Mouse (Mus musculus) erythroblast, adult 5-6 weeks (primary cell): ENCODE data around the gene Kif1b. TPM values are rescaled to one million over a fixed set of nuclear protein-coding genes. Genes with fewer than 3 reads are reported as not detected.

Experiments
- total RNA-seq, 2 experiments: library from RNA; stranded (forward) in 1 of 2; stranded (reverse) in 1 of 2; fragments of 150-400 nt in 1 of 2; fragments of 200-764, 138-1000 nt in 1 of 2; gene quantifications; 2 replicates each; pipeline versions ENCODE4 v1.2.3 to v1.2.4; 2015 to 2017; ENCODE audit warnings: low replicate concordance in 2 of 2

The Kif1b gene
- total RNA-seq, 2 experiments from 2014 or later, result 7.2 to 10.0 TPM

Other genes starting within 250 kb of the Kif1b start
- gene Pex14, start 207.8 kb downstream of the Kif1b start, total RNA-seq (2015; ENCODE audit: low replicate concordance), result 1.9 and 6.3 TPM in 2 replicates
- gene Pex14, start 207.8 kb downstream of the Kif1b start, total RNA-seq (2017; ENCODE audit: low replicate concordance), result 3.2 and 5.6 TPM in 2 replicates
- gene Dffa, start 203.5 kb downstream of the Kif1b start, total RNA-seq (2015; ENCODE audit: low replicate concordance), result 4.8 and 9.4 TPM in 2 replicates
- gene Dffa, start 203.5 kb downstream of the Kif1b start, total RNA-seq (2017; ENCODE audit: low replicate concordance), result 2.6 and 3.9 TPM in 2 replicates
- gene Cort, start 180.9 kb downstream of the Kif1b start, total RNA-seq (2015; ENCODE audit: low replicate concordance), result not detected in 2 replicates
- gene Cort, start 180.9 kb downstream of the Kif1b start, total RNA-seq (2017; ENCODE audit: low replicate concordance), result not detected in 2 replicates
- 2.7 and 3.3 TPM in 2 replicates for gene Cenps, start 170.1 kb downstream of the Kif1b start, total RNA-seq (2015; ENCODE audit: low replicate concordance)
- 4.7 and 7.1 TPM in 2 replicates for gene Cenps, start 170.1 kb downstream of the Kif1b start, total RNA-seq (2017; ENCODE audit: low replicate concordance)
- gene Pgd, start 140.9 kb downstream of the Kif1b start, total RNA-seq (2015; ENCODE audit: low replicate concordance), result 37.7 and 62.5 TPM in 2 replicates
- gene Pgd, start 140.9 kb downstream of the Kif1b start, total RNA-seq (2017; ENCODE audit: low replicate concordance), result 29.4 and 32.2 TPM in 2 replicates
- gene Ube4b, start 119.1 kb upstream of the Kif1b start, total RNA-seq (2015; ENCODE audit: low replicate concordance), result 29.9 and 37.1 TPM in 2 replicates
- 26.8 and 34.8 TPM in 2 replicates for gene Ube4b, start 119.1 kb upstream of the Kif1b start, total RNA-seq (2017; ENCODE audit: low replicate concordance)
- not detected in 2 replicates for gene Rbp7, start 147.3 kb upstream of the Kif1b start, total RNA-seq (2015; ENCODE audit: low replicate concordance)
- not detected in 2 replicates for gene Rbp7, start 147.3 kb upstream of the Kif1b start, total RNA-seq (2017; ENCODE audit: low replicate concordance)
- not detected in 2 replicates for gene Tmem274, start 169.7 kb upstream of the Kif1b start, total RNA-seq (2015; ENCODE audit: low replicate concordance)
- not detected in 2 replicates for gene Tmem274, start 169.7 kb upstream of the Kif1b start, total RNA-seq (2017; ENCODE audit: low replicate concordance)
- gene Nmnat1, start 177.5 kb upstream of the Kif1b start, total RNA-seq (2015; ENCODE audit: low replicate concordance), result 0.58 and 3.1 TPM in 2 replicates
- 0.84 and 1.2 TPM in 2 replicates for gene Nmnat1, start 177.5 kb upstream of the Kif1b start, total RNA-seq (2017; ENCODE audit: low replicate concordance)
- gene Lzic, start 177.5 kb upstream of the Kif1b start, total RNA-seq (2015; ENCODE audit: low replicate concordance), result 4.8 and 5.4 TPM in 2 replicates
- gene Lzic, start 177.5 kb upstream of the Kif1b start, total RNA-seq (2017; ENCODE audit: low replicate concordance), result 6.1 and 23.2 TPM in 2 replicates
- gene Ctnnbip1, start 210.5 kb upstream of the Kif1b start, total RNA-seq (2015; ENCODE audit: low replicate concordance), result 4.6 TPM in 1 of 2 replicates, not detected in the other
- gene Ctnnbip1, start 210.5 kb upstream of the Kif1b start, total RNA-seq (2017; ENCODE audit: low replicate concordance), result 2.2 and 4.6 TPM in 2 replicates